Mouse (Mus musculus): ENCODE results near the gene Fam3c. TPM values are rescaled to one million over a fixed set of nuclear protein-coding genes. Genes with fewer than 3 reads are reported as not detected.

Gene Fam3c
- polyA plus RNA-seq, 1 experiment from 2014 or later = 70.4 TPM

- Histone ChIP-seq H3K27me3 (replicated peaks; ENCODE audit: control insufficient read depth, insufficient read depth, low read length) (no peaks in the 10 kb centered on the region), H3K4me1 (ENCODE audit: control insufficient read depth, insufficient read depth, low read length) (0 out of 2 replicates have a peak, but pooled peaks cover 3% of the 10 kb centered on the region), H3K9me3 (ENCODE audit: control insufficient read depth, low read length) (no peaks in the 10 kb centered on the region; the same call in 1 of the 2 replicates), H3K9ac (ENCODE audit: low read depth, low read length) (no peak overlapping the region), H3K36me3 (ENCODE audit: control insufficient read depth, insufficient read depth, low read length) (no peaks in the 10 kb centered on the region), H3K27ac (replicated peaks; ENCODE audit: low read depth, low read length) (no peak overlapping the region), H3K4me2 (ENCODE audit: low read depth, low read length) (no peak overlapping the region), H3K4me3 (ENCODE audit: low read depth, low read length) (no peak overlapping the region)
- peak; percentile 81 for ATAC-seq (ENCODE audit: low read depth)
- 26% methylated on average over 3 of the region's 3 CpGs for WGBS
- DNase-seq (ENCODE audit: low spot score) = peak; percentile 75
Measured at GRCm38 (mm10) chr6:22361941-22362340, 5.9 kb upstream of the Fam3c start.

DNA sequence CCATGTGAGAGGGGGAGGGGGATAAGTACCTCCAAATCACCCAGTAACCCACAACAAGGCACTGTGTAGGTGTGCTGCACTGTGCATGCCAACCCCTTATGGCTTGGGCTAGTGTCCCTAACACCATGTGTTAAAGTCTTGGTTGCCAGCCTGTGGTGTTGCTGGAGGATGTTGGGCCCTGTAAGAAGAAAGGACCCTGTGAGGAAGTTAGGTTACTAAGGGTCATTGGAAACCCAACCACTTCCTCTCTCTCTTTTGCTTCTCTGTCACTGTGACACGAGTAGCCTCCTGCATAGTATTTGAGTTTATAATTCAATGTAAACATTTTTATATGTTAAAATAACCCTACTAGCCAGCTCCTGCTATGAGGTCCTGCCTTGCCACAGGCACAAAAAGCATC, 3.0 kb upstream of the Fam3c start:
- WGBS = 35% methylated on average over 1 of the region's 1 CpGs
- Histone ChIP-seq H3K27ac (replicated peaks; ENCODE audit: low read depth, low read length) (no peak overlapping the region), H3K36me3 (ENCODE audit: control insufficient read depth, insufficient read depth, low read length) (no peaks in the 10 kb centered on the region), H3K4me1 (ENCODE audit: control insufficient read depth, insufficient read depth, low read length) (peaks cover 13% of the 10 kb centered on the region), H3K9me3 (ENCODE audit: control insufficient read depth, low read length) (no peaks in the 10 kb centered on the region; the same call in 1 of the 2 replicates), H3K27me3 (replicated peaks; ENCODE audit: control insufficient read depth, insufficient read depth, low read length) (no peaks in the 10 kb centered on the region), H3K9ac (ENCODE audit: low read depth, low read length) (no peak overlapping the region), H3K4me2 (ENCODE audit: low read depth, low read length) (no peak overlapping the region), H3K4me3 (ENCODE audit: low read depth, low read length) (no peak overlapping the region)
- no peak for DNase-seq (ENCODE audit: low spot score)
- no peak for ATAC-seq (ENCODE audit: low read depth)

- Histone ChIP-seq H3K4me3 (ENCODE audit: low read depth, low read length) (no peak overlapping the region), H3K4me1 (ENCODE audit: control insufficient read depth, insufficient read depth, low read length) (peaks cover 15% of the 10 kb centered on the region), H3K27me3 (replicated peaks; ENCODE audit: control insufficient read depth, insufficient read depth, low read length) (no peaks in the 10 kb centered on the region), H3K36me3 (ENCODE audit: control insufficient read depth, insufficient read depth, low read length) (no peaks in the 10 kb centered on the region), H3K9ac (ENCODE audit: low read depth, low read length) (no peak overlapping the region), H3K27ac (replicated peaks; ENCODE audit: low read depth, low read length) (no peak overlapping the region), H3K4me2 (ENCODE audit: low read depth, low read length) (no peak overlapping the region), H3K9me3 (ENCODE audit: control insufficient read depth, low read length) (no peaks in the 10 kb centered on the region; the same call in 1 of the 2 replicates)
- no peak for DNase-seq (ENCODE audit: low spot score)
- 95% methylated on average over 4 of the region's 4 CpGs for WGBS
- no peak for ATAC-seq (ENCODE audit: low read depth)
Measured at GRCm38 (mm10) chr6:22357351-22357750, 1.3 kb upstream of the Fam3c start.

DNA sequence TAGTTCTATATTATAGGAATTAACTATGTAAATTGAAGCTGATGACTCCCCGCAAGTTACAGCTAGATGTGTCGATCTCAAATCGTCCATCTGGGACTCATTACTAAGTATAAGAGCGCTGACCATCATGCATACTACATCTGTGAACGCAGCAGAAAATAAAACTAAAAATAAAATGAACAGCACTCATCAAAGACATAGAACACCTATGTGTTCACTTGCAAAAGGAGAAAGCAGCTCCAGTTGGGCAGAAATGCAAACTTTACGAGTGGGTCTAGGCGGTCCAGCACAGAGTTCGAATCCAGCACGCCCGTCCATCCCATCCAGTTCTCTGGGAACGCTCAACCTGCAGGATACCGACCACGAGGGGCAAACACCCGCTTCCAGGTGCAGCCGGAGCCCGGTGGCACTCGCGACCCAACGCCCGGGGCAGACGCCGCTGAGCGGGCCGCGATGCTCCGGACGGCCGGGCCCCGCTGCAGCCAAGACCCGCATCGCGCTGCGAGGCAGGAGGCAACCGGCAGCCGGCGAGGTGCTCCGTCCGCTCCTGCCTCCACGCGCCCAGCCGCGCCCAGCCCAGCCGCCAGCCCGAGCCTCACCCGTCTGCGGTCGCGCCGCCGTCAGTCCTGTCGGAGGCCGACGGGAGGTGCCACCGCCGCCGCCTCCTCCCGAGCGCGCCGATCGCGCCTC, 502 bp downstream of the Fam3c start:
- Histone ChIP-seq H3K4me2 (ENCODE audit: low read depth, low read length) (peak overlapping the region; percentile 55), H3K9ac (ENCODE audit: low read depth, low read length) (peak overlapping the region; percentile 88), H3K27ac (replicated peaks; ENCODE audit: low read depth, low read length) (peak overlapping the region; percentile 82), H3K36me3 (ENCODE audit: control insufficient read depth, insufficient read depth, low read length) (no peaks in the 10 kb centered on the region), H3K27me3 (replicated peaks; ENCODE audit: control insufficient read depth, insufficient read depth, low read length) (no peaks in the 10 kb centered on the region), H3K4me3 (ENCODE audit: low read depth, low read length) (peak overlapping the region; percentile 80), H3K9me3 (ENCODE audit: control insufficient read depth, low read length) (no peaks in the 10 kb centered on the region; the same call in 1 of the 2 replicates), H3K4me1 (ENCODE audit: control insufficient read depth, insufficient read depth, low read length) (peaks cover 12% of the 10 kb centered on the region)
- no peak for DNase-seq (ENCODE audit: low spot score)
- ATAC-seq (ENCODE audit: low read depth) = no peak
- 3% methylated on average over 19 of the region's 62 CpGs for WGBS

DNA sequence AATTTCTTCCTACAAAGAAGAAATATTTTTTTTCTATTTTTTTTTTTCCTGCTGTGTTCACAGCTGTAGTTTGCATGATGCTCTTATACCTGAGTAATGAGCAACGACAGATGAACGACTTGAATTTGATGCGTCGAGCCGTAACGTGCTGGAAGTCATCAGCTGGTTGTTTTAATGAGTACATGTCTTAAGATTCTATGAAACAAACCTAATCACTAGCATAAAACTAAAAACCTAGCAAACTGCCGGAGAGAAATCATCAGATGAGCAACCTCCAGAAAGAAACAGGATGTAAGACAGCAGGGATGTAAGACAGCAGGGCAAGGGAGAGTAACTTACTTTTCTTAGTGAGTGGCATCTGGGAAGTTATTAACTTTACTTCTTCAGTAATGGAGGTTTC, 1.4 kb downstream of the Fam3c start:
- no peak for DNase-seq (ENCODE audit: low spot score)
- Histone ChIP-seq H3K4me2 (ENCODE audit: low read depth, low read length) (peak overlapping the region; percentile 55), H3K27ac (replicated peaks; ENCODE audit: low read depth, low read length) (no peak overlapping the region), H3K9me3 (ENCODE audit: control insufficient read depth, low read length) (no peaks in the 10 kb centered on the region; the same call in 1 of the 2 replicates), H3K4me3 (ENCODE audit: low read depth, low read length) (peak overlapping the region; percentile 80), H3K4me1 (ENCODE audit: control insufficient read depth, insufficient read depth, low read length) (peaks cover 12% of the 10 kb centered on the region), H3K27me3 (replicated peaks; ENCODE audit: control insufficient read depth, insufficient read depth, low read length) (no peaks in the 10 kb centered on the region), H3K36me3 (ENCODE audit: control insufficient read depth, insufficient read depth, low read length) (no peaks in the 10 kb centered on the region), H3K9ac (ENCODE audit: low read depth, low read length) (peak overlapping the region; percentile 88; the same call in 1 of the 2 replicates)
- no peak for ATAC-seq (ENCODE audit: low read depth)
- 72% methylated on average over 7 of the region's 7 CpGs for WGBS

GRCm38 (mm10) chr6:22354031-22354430, 2.0 kb downstream of the Fam3c start:
- Histone ChIP-seq H3K27ac (replicated peaks; ENCODE audit: low read depth, low read length) (no peak overlapping the region), H3K4me2 (ENCODE audit: low read depth, low read length) (peak overlapping the region; percentile 55), H3K9ac (ENCODE audit: low read depth, low read length) (no peak overlapping the region), H3K36me3 (ENCODE audit: control insufficient read depth, insufficient read depth, low read length) (no peaks in the 10 kb centered on the region), H3K4me1 (ENCODE audit: control insufficient read depth, insufficient read depth, low read length) (peaks cover 12% of the 10 kb centered on the region), H3K4me3 (ENCODE audit: low read depth, low read length) (peak overlapping the region; percentile 80; the same call in 1 of the 2 replicates), H3K9me3 (ENCODE audit: control insufficient read depth, low read length) (no peaks in the 10 kb centered on the region; the same call in 1 of the 2 replicates), H3K27me3 (replicated peaks; ENCODE audit: control insufficient read depth, insufficient read depth, low read length) (no peaks in the 10 kb centered on the region)
- DNase-seq (ENCODE audit: low spot score) (no peak), ATAC-seq (ENCODE audit: low read depth) (no peak)
- 29% methylated on average over 1 of the region's 1 CpGs for WGBS

DNA sequence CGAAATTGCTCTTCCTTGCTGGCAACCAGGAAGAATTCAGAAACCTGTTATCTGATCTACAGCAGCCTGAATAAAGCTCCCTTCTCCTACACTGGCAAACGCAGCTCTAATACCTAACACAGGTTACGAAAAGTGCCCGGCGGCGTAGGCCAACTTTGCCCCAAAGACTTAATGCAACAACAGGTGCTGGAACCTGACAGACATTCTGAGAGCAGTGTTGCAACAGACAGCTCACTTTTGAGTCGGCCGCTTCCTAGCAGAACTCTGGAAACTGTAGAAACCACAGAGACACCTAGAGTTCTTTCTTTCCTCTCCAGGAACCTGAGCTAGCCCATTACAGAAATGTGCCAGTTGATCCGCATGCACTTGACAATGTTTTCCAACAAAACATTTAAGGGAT, 4.5 kb downstream of the Fam3c start:
- H3K4me2 ChIP-seq (ENCODE audit: low read depth, low read length) = no peak overlapping the region
- H3K27me3 ChIP-seq (replicated peaks; ENCODE audit: control insufficient read depth, insufficient read depth, low read length) = no peaks in the 10 kb centered on the region
- H3K9ac ChIP-seq (ENCODE audit: low read depth, low read length) = no peak overlapping the region
- no peaks in the 10 kb centered on the region for H3K36me3 ChIP-seq (ENCODE audit: control insufficient read depth, insufficient read depth, low read length)
- H3K9me3 ChIP-seq (ENCODE audit: control insufficient read depth, low read length) = no peaks in the 10 kb centered on the region
- WGBS = 80% methylated on average over 9 of the region's 9 CpGs
- DNase-seq (ENCODE audit: low spot score) (no peak), ATAC-seq (ENCODE audit: low read depth) (no peak)
- H3K27ac ChIP-seq (replicated peaks; ENCODE audit: low read depth, low read length) = no peak overlapping the region
- H3K4me1 ChIP-seq (ENCODE audit: control insufficient read depth, insufficient read depth, low read length) = peaks cover 26% of the 10 kb centered on the region
- no peak overlapping the region for H3K4me3 ChIP-seq (ENCODE audit: low read depth, low read length)

GRCm38 (mm10) chr6:22350239-22350571, 5.8 kb downstream of the Fam3c start:
- Histone ChIP-seq H3K9me3 (ENCODE audit: control insufficient read depth, low read length) (no peaks in the 10 kb centered on the region), H3K27ac (replicated peaks; ENCODE audit: low read depth, low read length) (no peak overlapping the region), H3K27me3 (replicated peaks; ENCODE audit: control insufficient read depth, insufficient read depth, low read length) (no peaks in the 10 kb centered on the region), H3K9ac (ENCODE audit: low read depth, low read length) (no peak overlapping the region), H3K4me1 (ENCODE audit: control insufficient read depth, insufficient read depth, low read length) (peaks cover 25% of the 10 kb centered on the region), H3K36me3 (ENCODE audit: control insufficient read depth, insufficient read depth, low read length) (no peaks in the 10 kb centered on the region), H3K4me2 (ENCODE audit: low read depth, low read length) (no peak overlapping the region), H3K4me3 (ENCODE audit: low read depth, low read length) (no peak overlapping the region)
- 58% methylated on average over 4 of the region's 4 CpGs for WGBS
- DNase-seq (ENCODE audit: low spot score) (no peak), ATAC-seq (ENCODE audit: low read depth) (no peak)

Measured in embryonic facial prominence, embryonic 14.5 days (tissue).